In the genomic region with DNA sequence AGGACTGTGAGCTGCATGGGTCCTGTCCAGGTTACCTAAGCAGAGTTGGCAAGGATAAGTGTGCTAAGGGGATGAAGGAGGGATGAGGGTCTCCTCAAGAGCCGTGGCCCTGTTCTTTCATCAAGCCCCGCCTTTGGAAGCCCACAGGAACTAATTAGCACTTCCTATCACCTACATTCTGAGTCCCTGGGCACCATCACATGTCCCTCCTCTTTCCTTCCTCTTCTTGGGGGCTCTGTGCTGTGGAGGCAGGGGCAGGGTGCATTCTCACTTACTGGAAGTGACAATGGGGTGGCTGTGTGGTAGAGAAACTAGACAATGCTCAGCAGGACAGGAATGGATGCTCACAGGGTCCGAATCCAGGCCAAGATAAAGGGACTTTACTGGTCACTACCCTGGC, we compare ENCODE assay signal across 10 mouse cellular contexts. TPM values are rescaled to one million over a fixed set of nuclear protein-coding genes. Genes with fewer than 3 reads are reported as not detected.
DNase-seq lines count a peak whose midpoint lies in the region; ATAC-seq and TF ChIP-seq lines count a peak whose summit lies in the region.
"Had no signal": no experiment of that assay in that cellular context is flagged by ENCODE, and none has a peak within 500 bp of the region (broad histone marks: within the 10 kb centered on the region; RNA-seq: fewer than 3 reads in every experiment).

No protein-coding gene starts in this region.

- H3K9me3 ChIP-seq in kidney, embryonic 14.5 days (ENCODE audit: control insufficient read depth, low read length) = no peaks in the 10 kb centered on the region
- no peaks in the 10 kb centered on the region for H3K9me3 ChIP-seq in heart, postnatal 0 days (replicated peaks; ENCODE audit: control insufficient read depth, low read length)
- H3K9me3 ChIP-seq in megakaryocyte, embryonic 14.5 days = no peaks in the 10 kb centered on the region

- H3K4me3 ChIP-seq in kidney, embryonic 14.5 days (ENCODE audit: low read length) = no peak overlapping the region
- H3K4me3 ChIP-seq in bone marrow, adult 2 months (replicated peaks; ENCODE audit: control insufficient read depth, low read depth, low read length) = no peak overlapping the region
- H3K4me3 ChIP-seq in heart, postnatal 0 days (ENCODE audit: low read depth, low read length) = no peak overlapping the region
- peak overlapping the region; percentile 59 for H3K4me3 ChIP-seq in megakaryocyte, embryonic 14.5 days (replicated peaks)

- no peak for TF ChIP-seq POLR2A in bone marrow, adult 2 months (IDR thresholded peaks at IDR 0.05; ENCODE audit: borderline replicate concordance, control insufficient read depth, low read depth, low read length)

- no peak; the same call in 1 of the 2 replicates for TF ChIP-seq EP300 in heart, postnatal 0 days (IDR thresholded peaks at IDR 0.05; ENCODE audit: low read depth)

- 0 out of 2 replicates have a peak overlapping the region, but pooled peaks have one; percentile 10 for H3K4me2 ChIP-seq in kidney, embryonic 14.5 days (replicated peaks; ENCODE audit: low read depth, low read length)
- H3K4me2 ChIP-seq in heart, postnatal 0 days (ENCODE audit: low read depth, low read length) = no peak overlapping the region

- no peaks in the 10 kb centered on the region for H3K27me3 ChIP-seq in kidney, embryonic 14.5 days (ENCODE audit: control insufficient read depth, insufficient read depth, low read length)
- H3K27me3 ChIP-seq in heart, postnatal 0 days (ENCODE audit: control insufficient read depth, insufficient read depth, low read length) = no peaks in the 10 kb centered on the region
- H3K27me3 ChIP-seq in megakaryocyte, embryonic 14.5 days (replicated peaks) = no peaks in the 10 kb centered on the region
- H3K27me3 ChIP-seq: Patski had no signal

- H3K9ac ChIP-seq in kidney, embryonic 14.5 days (ENCODE audit: low read depth, low read length) = no peak overlapping the region; the same call in 1 of the 2 replicates
- H3K9ac ChIP-seq in heart, postnatal 0 days (replicated peaks; ENCODE audit: low read depth, low read length) = no peak overlapping the region

- H3K4me1 ChIP-seq in kidney, embryonic 14.5 days (ENCODE audit: control insufficient read depth, insufficient read depth, low read length) = peaks cover 27% of the 10 kb centered on the region
- peaks cover 12% of the 10 kb centered on the region for H3K4me1 ChIP-seq in bone marrow, adult 2 months (ENCODE audit: control insufficient read depth, insufficient read depth, low read length)
- H3K4me1 ChIP-seq in heart, postnatal 0 days (ENCODE audit: control insufficient read depth, insufficient read depth) = peaks cover 36% of the 10 kb centered on the region
- H3K4me1 ChIP-seq in megakaryocyte, embryonic 14.5 days = peaks cover 83% of the 10 kb centered on the region

- H3K36me3 ChIP-seq in kidney, embryonic 14.5 days (ENCODE audit: control insufficient read depth, insufficient read depth, low read length) = no peaks in the 10 kb centered on the region
- H3K36me3 ChIP-seq in heart, postnatal 0 days (replicated peaks; ENCODE audit: control insufficient read depth, insufficient read depth, low read length) = no peaks in the 10 kb centered on the region
- H3K36me3 ChIP-seq in megakaryocyte, embryonic 14.5 days (replicated peaks; ENCODE audit: low read length) = no peaks in the 10 kb centered on the region

- H3K27ac ChIP-seq in kidney, embryonic 14.5 days (ENCODE audit: low read depth, low read length) = peak overlapping the region; percentile 72
- peak overlapping the region; percentile 54; the same call in 1 of the 2 replicates for H3K27ac ChIP-seq in bone marrow, adult 2 months (ENCODE audit: control insufficient read depth, insufficient read depth, low read depth, low read length, poor library complexity)
- peak overlapping the region; percentile 86 for H3K27ac ChIP-seq in heart, postnatal 0 days (ENCODE audit: low read depth)

- DNase-seq in kidney, adult 8-10 months = no peak
- no peak for DNase-seq in heart, postnatal 0 days (ENCODE audit: low spot score)
- DNase-seq in retina, postnatal 1 day = no peak
- no peak for DNase-seq in adrenal gland, adult 2 months
- DNase-seq: layer of hippocampus, postnatal 36 days had no signal

- no peak for ATAC-seq in kidney, embryonic 14.5 days (ENCODE audit: low FRiP score, low TSS enrichment)
- ATAC-seq in heart, postnatal 0 days (ENCODE audit: insufficient read depth, low read depth) = no peak
- no peak for ATAC-seq in erythroblast, adult 5-6 weeks (replicated peaks; ENCODE audit: low FRiP score, poor library complexity, severe bottlenecking)

- TF ChIP-seq CTCF in bone marrow, adult 2 months (IDR thresholded peaks at IDR 0.05; ENCODE audit: control insufficient read depth, insufficient read depth, low read length) = no peak
- no peak for TF ChIP-seq CTCF in heart, postnatal 0 days (IDR thresholded peaks at IDR 0.05; ENCODE audit: low read depth)

- 44% methylated on average over 3 of the region's 3 CpGs for WGBS in kidney, embryonic 14.5 days
- 5% methylated on average over 3 of the region's 3 CpGs for WGBS in bone marrow, adult 2 months
- 33% methylated on average over 3 of the region's 3 CpGs for WGBS in heart, postnatal 0 days

RNA-seq across cellular contexts. Expression of gene Gnb1, which starts 3.4 kb away (rescaled TPM):
- 493 and 553 TPM in 2 replicates for polyA plus RNA-seq in kidney, embryonic 14.5 days (2014; fragmentation: Nextera tagmentation; extraction: Ambion mirVana)
- polyA plus RNA-seq in bone marrow, adult 2 months (2011; ENCODE audit: insufficient read depth, insufficient read length, low replicate concordance, missing spikeins) = 78.1 and 115 TPM in 2 replicates
- total RNA-seq in heart, postnatal 0 days (2014; rRNA removed; ENCODE audit: low replicate concordance) = 158 and 184 TPM in 2 replicates
- 249 and 255 TPM in 2 replicates for polyA plus RNA-seq in heart, postnatal 0 days (2015; fragmentation: Nextera tagmentation; extraction: Ambion mirVana)
- polyA plus RNA-seq in megakaryocyte, embryonic 14.5 days (2012; ENCODE audit: insufficient read depth, low replicate concordance) = 28.3 and 39.1 TPM in 2 replicates
- total RNA-seq in erythroblast, adult 5-6 weeks (2015; ENCODE audit: low replicate concordance) = 42.4 and 62.8 TPM in 2 replicates
- total RNA-seq in erythroblast, adult 5-6 weeks (2017; ENCODE audit: low replicate concordance) = 18.8 and 34.2 TPM in 2 replicates
- total RNA-seq in adrenal gland, adult 2 months (2021) = 100 to 1,000 TPM; 445 to 452 TPM
- polyA plus RNA-seq in adrenal gland, adult 2 months (2012; rRNA removed) = 353 and 354 TPM in 2 replicates

RNA-seq across cellular contexts. Expression of gene Tmem52, which starts 18.8 kb away (rescaled TPM):
- 0.44 and 0.57 TPM in 2 replicates for polyA plus RNA-seq in kidney, embryonic 14.5 days (2014; fragmentation: Nextera tagmentation; extraction: Ambion mirVana)
- polyA plus RNA-seq in bone marrow, adult 2 months (2011; ENCODE audit: insufficient read depth, insufficient read length, low replicate concordance, missing spikeins) = not detected in 2 replicates
- not detected in 2 replicates for total RNA-seq in heart, postnatal 0 days (2014; rRNA removed; ENCODE audit: low replicate concordance)
- 0.12 TPM in 1 of 2 replicates, not detected in the other for polyA plus RNA-seq in heart, postnatal 0 days (2015; fragmentation: Nextera tagmentation; extraction: Ambion mirVana)
- polyA plus RNA-seq in megakaryocyte, embryonic 14.5 days (2012; ENCODE audit: insufficient read depth, low replicate concordance) = not detected in 2 replicates
- not detected in 2 replicates for total RNA-seq in erythroblast, adult 5-6 weeks (2015; ENCODE audit: low replicate concordance)
- total RNA-seq in erythroblast, adult 5-6 weeks (2017; ENCODE audit: low replicate concordance) = not detected in 2 replicates
- 10 to 100 TPM in 1 of 2 experiments, 1 to 10 TPM in 1; 7.5 to 13.1 TPM for total RNA-seq in adrenal gland, adult 2 months (2021)
- polyA plus RNA-seq in adrenal gland, adult 2 months (2012; rRNA removed) = 79.1 and 189 TPM in 2 replicates

Comparison
In these comparisons a context has a peak if more than half of its experiments do, and no peak if none do; other contexts are left out.
1. RNA of gene Tmem52, which starts 18.8 kb away (polyA plus RNA-seq): 79.1 to 189 TPM in adrenal gland, adult 2 months; 0.44 to 0.57 TPM in kidney, embryonic 14.5 days, 0.12 TPM in heart, postnatal 0 days, not detected in bone marrow, adult 2 months and not detected in megakaryocyte, embryonic 14.5 days; every median in the first group is over 10 times any median in the second.
2. Peak in every context shown above with its lines, with median percentiles within 50 percentile points of each other: H3K27ac ChIP-seq.